Mouse (Mus musculus) kidney, adult 2 months (tissue): ENCODE data around the gene Abcb6. TPM values are rescaled to one million over a fixed set of nuclear protein-coding genes. Genes with fewer than 3 reads are reported as not detected.

ENCODE experiments used
- DNase-seq: peaks from one replicate; pipeline ENCODE4 v3.0.0; 2021
- H3K27ac ChIP-seq: fragments of 200-500 bp; 2 replicates; pipeline ENCODE4 v1.5.1; 2012; ENCODE audit warnings: low read depth, low read length, control low read depth, inconsistent platforms; ENCODE audit not compliant: insufficient read depth
- H3K27me3 ChIP-seq: fragments of 200-500 bp; replicated peaks from 2 replicates; pipeline ENCODE4 v1.6.1; 2012; ENCODE audit warnings: mild to moderate bottlenecking, moderate library complexity, low read length, inconsistent platforms; ENCODE audit not compliant: control insufficient read depth, insufficient read depth
- H3K36me3 ChIP-seq: fragments of 200-500 bp; 2 replicates; pipeline ENCODE4 v1.6.1; 2012; ENCODE audit warnings: mild to moderate bottlenecking, moderate library complexity, low read length, inconsistent platforms; ENCODE audit not compliant: control insufficient read depth, insufficient read depth
- H3K4me1 ChIP-seq: fragments of 200-500 bp; 2 replicates; pipeline ENCODE4 v1.6.1; 2011; ENCODE audit warnings: low read length; ENCODE audit not compliant: control insufficient read depth, insufficient read depth
- H3K4me3 ChIP-seq: fragments of 200-500 bp; 2 replicates; pipeline ENCODE4 v1.5.1; 2011; ENCODE audit warnings: mild to moderate bottlenecking, low read depth, low read length, control low read depth; ENCODE audit not compliant: insufficient read depth
- CTCF ChIP-seq: fragments of 200-500 bp; conservative IDR thresholded peaks from 2 replicates; pipeline ENCODE4 v1.5.1; 2011; ENCODE audit warnings: low read depth, mild to moderate bottlenecking, control low read depth, low read length, moderate library complexity, mixed read lengths; ENCODE audit not compliant: insufficient read depth, insufficient read length
- POLR2A ChIP-seq: fragments of 200-500 bp; IDR thresholded peaks from one replicate; pipeline ENCODE4 v1.6.1; 2011; ENCODE audit warnings: low read depth, low read length, control low read depth
- WGBS: fragments of 180-500 bp; shearing (Covaris S2); methylation state at CpG from one replicate; pipeline ENCODE4 v1.1.7; 2018; 5-methylcytosine and 5-hydroxymethylcytosine counted together
- polyA plus RNA-seq: library from polyadenylated mRNA; depleted of rRNA; stranded (reverse); fragments of >200 nt; gene quantifications from 2 replicates; pipeline ENCODE4 v1.2.3, GENCODE M21; 2012

Abcb6 gene
- polyA plus RNA-seq, 1 experiment, result 41.3 TPM

- Histone ChIP-seq H3K27me3 (no peaks in the 10 kb centered on the region), H3K4me3 (peak within 1 kb of the TSS; percentile 62), H3K36me3 (no peaks in the 10 kb centered on the region), H3K4me1 (peaks cover 8% of the 10 kb centered on the region; the same call in 1 of the 2 replicates), H3K27ac (peak within 1 kb of the TSS; percentile 65; the same call in 1 of the 2 replicates)
- DNase-seq, result peak; percentile 99
- 2% methylated on average over 59 of the region's 59 CpGs for WGBS
- TF ChIP-seq CTCF (no peak), POLR2A (peak; percentile 61)
Observed at GRCm38 (mm10) chr1:75168472-75169464, 11.4 kb downstream of the Abcb6 start, which contains the start of gene Zfand2b. TSS of gene Zfand2b (plus strand) at chr1:75168646.

GRCm38 (mm10) chr1:75168093-75168471 is 12.1 kb downstream of the Abcb6 start:
- Histone ChIP-seq H3K4me1 (peaks cover 8% of the 10 kb centered on the region; the same call in 1 of the 2 replicates), H3K36me3 (no peaks in the 10 kb centered on the region), H3K4me3 (peak overlapping the region; percentile 43), H3K27me3 (no peaks in the 10 kb centered on the region), H3K27ac (peak overlapping the region; percentile 65; the same call in 1 of the 2 replicates)
- no peak for DNase-seq
- 10% methylated on average over 7 of the region's 7 CpGs for WGBS
- no peak for TF ChIP-seq POLR2A
- no peak for TF ChIP-seq CTCF

- TF ChIP-seq POLR2A, result no peak
- H3K36me3 ChIP-seq, result no peaks in the 10 kb centered on the region
- H3K4me1 ChIP-seq, result no peaks in the 10 kb centered on the region
- H3K27me3 ChIP-seq, result no peaks in the 10 kb centered on the region
- no peak for DNase-seq
- 91% methylated on average over 4 of the region's 4 CpGs for WGBS
- no peak overlapping the region for H3K4me3 ChIP-seq
- no peak overlapping the region for H3K27ac ChIP-seq
Observed at GRCm38 (mm10) chr1:75160256-75160617, 20.0 kb downstream of the Abcb6 start.

GRCm38 (mm10) chr1:75159540-75160255 is 20.5 kb downstream of the Abcb6 start:
- H3K4me3 ChIP-seq, result no peak overlapping the region
- H3K27me3 ChIP-seq, result no peaks in the 10 kb centered on the region
- TF ChIP-seq CTCF, result no peak
- TF ChIP-seq POLR2A, result no peak
- H3K36me3 ChIP-seq, result no peaks in the 10 kb centered on the region
- 77% methylated on average over 5 of the region's 5 CpGs for WGBS
- no peak for DNase-seq
- no peak overlapping the region for H3K27ac ChIP-seq
- no peaks in the 10 kb centered on the region for H3K4me1 ChIP-seq

DNA sequence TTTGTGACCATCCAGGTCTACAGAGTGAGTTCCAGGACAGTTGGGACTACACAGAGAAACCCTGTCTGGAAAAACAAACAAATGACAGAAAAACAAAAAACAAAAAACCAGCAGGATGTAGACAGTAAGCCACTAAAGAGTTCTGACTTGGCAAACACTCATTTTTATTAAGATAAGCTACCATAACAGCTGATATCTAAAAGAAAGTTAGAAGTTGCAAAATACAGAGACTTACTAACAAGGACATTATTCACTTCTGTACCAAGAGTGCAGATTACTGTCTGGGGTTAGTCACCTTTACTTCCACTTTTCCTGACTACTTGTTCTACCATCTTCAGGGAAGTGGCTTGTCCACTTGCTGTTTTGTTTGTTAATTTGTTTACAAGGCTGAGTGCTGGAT is 21.2 kb downstream of the Abcb6 start:
- Histone ChIP-seq H3K36me3 (no peaks in the 10 kb centered on the region), H3K27me3 (no peaks in the 10 kb centered on the region), H3K27ac (no peak overlapping the region), H3K4me1 (no peaks in the 10 kb centered on the region), H3K4me3 (no peak overlapping the region)
- TF ChIP-seq CTCF, result no peak
- no peak for TF ChIP-seq POLR2A
- no peak for DNase-seq

GRCm38 (mm10) chr1:75155837-75156236 is 24.4 kb downstream of the Abcb6 start:
- WGBS, result 59% methylated on average over 3 of the region's 3 CpGs
- H3K27me3 ChIP-seq, result no peaks in the 10 kb centered on the region
- no peaks in the 10 kb centered on the region for H3K36me3 ChIP-seq
- TF ChIP-seq POLR2A (no peak), CTCF (no peak)
- H3K27ac ChIP-seq, result no peak overlapping the region
- no peak for DNase-seq
- no peaks in the 10 kb centered on the region for H3K4me1 ChIP-seq
- no peak overlapping the region for H3K4me3 ChIP-seq

GRCm38 (mm10) chr1:75148727-75149126 is 31.5 kb downstream of the Abcb6 start:
- H3K27ac ChIP-seq, result no peak overlapping the region
- H3K36me3 ChIP-seq, result peaks cover 2% of the 10 kb centered on the region; the same call in 1 of the 2 replicates
- no peak for TF ChIP-seq POLR2A
- no peak for TF ChIP-seq CTCF
- 80% methylated on average over 4 of the region's 4 CpGs for WGBS
- H3K27me3 ChIP-seq, result no peaks in the 10 kb centered on the region
- H3K4me1 ChIP-seq, result peaks cover 3% of the 10 kb centered on the region; the same call in 1 of the 2 replicates
- no peak overlapping the region for H3K4me3 ChIP-seq
- DNase-seq, result peak; percentile 62
